Mouse (Mus musculus) erythroblast, embryonic 14.5 days (primary cell): Measurements from ENCODE around the gene Rps2.

Experiments
- GATA1 ChIP-seq: IDR thresholded peaks from 2 replicates; pipeline ENCODE4 v1.6.1; 2012; ENCODE audit warnings: low read length, inconsistent platforms, mixed read lengths
- TAL1 ChIP-seq: IDR thresholded peaks from 3 replicates; pipeline ENCODE4 v1.6.1; 2012; ENCODE audit warnings: low read length, inconsistent platforms, mixed read lengths

DNA sequence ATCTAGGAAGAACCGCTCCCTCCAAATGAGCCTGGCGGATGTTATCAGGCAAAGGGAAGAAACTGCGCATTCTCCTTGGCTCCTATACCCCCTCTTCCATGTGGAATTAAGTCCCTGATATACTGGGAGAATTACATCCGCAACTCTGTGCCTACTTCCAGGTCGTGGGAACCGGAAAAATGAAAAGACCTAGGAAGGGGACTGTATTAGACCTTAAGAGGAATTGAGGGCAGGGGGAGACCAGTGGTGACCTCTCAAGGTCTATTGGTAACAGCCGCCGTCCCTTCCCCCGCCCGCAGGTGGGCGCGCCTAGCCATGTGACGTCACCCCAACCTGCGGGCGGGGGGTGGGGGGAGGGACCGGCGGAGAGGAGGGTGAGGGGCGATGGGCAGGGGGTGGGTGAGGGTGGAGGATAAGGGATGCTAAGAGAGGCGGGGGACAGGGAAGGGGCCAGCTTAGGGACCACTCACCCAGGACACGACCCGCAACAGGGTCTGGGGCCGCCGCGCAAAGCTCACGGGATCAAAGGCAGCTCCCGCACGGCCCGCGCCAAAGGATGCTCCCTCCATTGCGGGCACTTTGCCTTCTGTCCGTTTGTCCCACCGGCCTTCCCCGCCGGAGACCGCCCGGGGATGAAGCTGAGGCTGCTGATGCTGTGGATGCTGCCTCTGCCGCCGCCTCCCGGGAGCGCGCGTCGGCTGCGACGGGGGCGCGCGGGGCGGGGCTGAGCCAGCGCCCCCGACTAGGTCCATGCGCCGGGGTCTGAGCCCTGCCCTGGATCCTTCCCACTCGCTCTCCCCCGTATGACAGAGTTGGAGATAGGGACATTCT is 28.4 kb upstream of the Rps2 start, which contains the start of gene Syngr3:
- no peak for TF ChIP-seq GATA1
- TF ChIP-seq TAL1 = no peak
